Mouse (Mus musculus): ENCODE results near the gene Eif3a. TPM values are rescaled to one million over a fixed set of nuclear protein-coding genes. Genes with fewer than 3 reads are reported as not detected.

The Eif3a gene
- total RNA-seq, 2 experiments from 2014 or later: 74.9 to 81.8 TPM

GRCm38 (mm10) chr19:60758896-60759835 lies 31.3 kb downstream of the Eif3a start:
- no peak for DNase-seq

- DNase-seq: no peak
Measured at GRCm38 (mm10) chr19:60757099-60757785, 33.2 kb downstream of the Eif3a start.

GRCm38 (mm10) chr19:60756192-60757098 lies 34.0 kb downstream of the Eif3a start:
- DNase-seq: peak; percentile 21

- DNase-seq: peak; percentile 87
Measured at GRCm38 (mm10) chr19:60755438-60756191, 34.8 kb downstream of the Eif3a start, which contains the start of gene Nanos1. TSS of gene Nanos1 (plus strand) at chr19:60755987.

GRCm38 (mm10) chr19:60747801-60748200 lies 42.7 kb downstream of the Eif3a start:
- DNase-seq: no peak

GRCm38 (mm10) chr19:60743767-60744547 lies 46.5 kb downstream of the Eif3a start:
- no peak for DNase-seq

GRCm38 (mm10) chr19:60740560-60740959 lies 49.9 kb downstream of the Eif3a start:
- no peak for DNase-seq

GRCm38 (mm10) chr19:60731966-60732365 lies 58.5 kb downstream of the Eif3a start:
- no peak for DNase-seq

GRCm38 (mm10) chr19:60731299-60731698 lies 59.2 kb downstream of the Eif3a start:
- no peak for DNase-seq

- DNase-seq: no peak
Measured at GRCm38 (mm10) chr19:60730281-60730852, 60.1 kb downstream of the Eif3a start.

- no peak for DNase-seq
Measured at GRCm38 (mm10) chr19:60716381-60716780, 74.1 kb downstream of the Eif3a start.

GRCm38 (mm10) chr19:60712577-60712976 lies 77.9 kb downstream of the Eif3a start:
- DNase-seq: no peak

Small RNA genes within 50 kb of the gene (microRNA-seq; reads per million reads assigned to microRNA genes)
- 0 reads per million in 2 experiments for gene mmu-mir-3084-1 (ENCODE audit: borderline replicate concordance in 2 of 2)

Other genes with a start within 250 kb of the Eif3a start
- gene Cacul1, start 209.6 kb downstream of the Eif3a start, total RNA-seq (2021): 10 to 100 TPM; 29.8 to 29.9 TPM
- under 1 TPM; 0.05 to 0.15 TPM for gene Nanos1, start 34.7 kb downstream of the Eif3a start, total RNA-seq (2021)
- gene Fam45a, start 20.9 kb upstream of the Eif3a start, total RNA-seq (2021): 1 to 10 TPM; 7.7 to 9.3 TPM
- 1 to 10 TPM; 1.6 to 1.8 TPM for gene Sfxn4, start 70.8 kb upstream of the Eif3a start, total RNA-seq (2021)
- 100 to 1,000 TPM; 203 to 204 TPM for gene Prdx3, start 83.9 kb upstream of the Eif3a start, total RNA-seq (2021)
- gene Grk5, start 99.1 kb upstream of the Eif3a start, total RNA-seq (2021): 1 to 10 TPM; 4.6 to 5.5 TPM

Measured in gastrocnemius, postnatal 25 days (tissue).